Mouse (Mus musculus) liver, embryonic 12.5 days (tissue): ENCODE results near the gene Ppm1n. TPM values are rescaled to one million over a fixed set of nuclear protein-coding genes. Genes with fewer than 3 reads are reported as not detected.

Source experiments
- ATAC-seq: fragments of 200-750 bp; cut with Nextera tagmentation; 2 replicates; pipeline ENCODE4 v1.8.0; 2017; ENCODE audit warnings: moderate number of reproducible peaks, mild to moderate bottlenecking, moderate library complexity
- H3K27ac ChIP-seq: fragments of 300-500 bp; sonication (generic); 2 replicates; pipeline ENCODE4 v1.5.1; 2016; ENCODE audit warnings: mild to moderate bottlenecking
- H3K27me3 ChIP-seq: fragments of 300-500 bp; sonication (generic); replicated peaks from 2 replicates; pipeline ENCODE4 v1.6.1; 2016; ENCODE audit warnings: mild to moderate bottlenecking, moderate library complexity
- H3K36me3 ChIP-seq: fragments of 300-500 bp; sonication (generic); 2 replicates; pipeline ENCODE4 v1.6.1; 2016; ENCODE audit warnings: mild to moderate bottlenecking, moderate library complexity
- H3K4me1 ChIP-seq: fragments of 300-500 bp; sonication (generic); 2 replicates; pipeline ENCODE4 v1.6.1; 2016
- H3K4me2 ChIP-seq: fragments of 300-500 bp; sonication (generic); 2 replicates; pipeline ENCODE4 v1.6.1; 2016; ENCODE audit warnings: mild to moderate bottlenecking, moderate library complexity
- H3K4me3 ChIP-seq: fragments of 300-500 bp; sonication (generic); 2 replicates; pipeline ENCODE4 v1.5.1; 2016; ENCODE audit warnings: mild to moderate bottlenecking, moderate library complexity
- H3K9ac ChIP-seq: fragments of 300-500 bp; sonication (generic); 2 replicates; pipeline ENCODE4 v1.6.1; 2016; ENCODE audit warnings: mild to moderate bottlenecking, moderate library complexity
- H3K9me3 ChIP-seq: fragments of 300-500 bp; sonication (generic); replicated peaks from 2 replicates; pipeline ENCODE4 v1.6.1; 2016; ENCODE audit warnings: mild to moderate bottlenecking, moderate library complexity
- WGBS: fragments of 180-500 bp; shearing (Covaris S2); methylation state at CpG from one replicate; pipeline ENCODE4 v1.1.7; 2016; ENCODE audit not compliant: insufficient replicate concordance; 5-methylcytosine and 5-hydroxymethylcytosine counted together
- polyA plus RNA-seq: library from polyadenylated mRNA; unstranded; fragments of >200 nt; fragmentation: Nextera tagmentation; extraction: Ambion mirVana; gene quantifications from 2 replicates; pipeline ENCODE4 v1.2.1, GENCODE M21; 2016

The Ppm1n gene
- polyA plus RNA-seq, 1 experiment from 2014 or later: not detected

DNA sequence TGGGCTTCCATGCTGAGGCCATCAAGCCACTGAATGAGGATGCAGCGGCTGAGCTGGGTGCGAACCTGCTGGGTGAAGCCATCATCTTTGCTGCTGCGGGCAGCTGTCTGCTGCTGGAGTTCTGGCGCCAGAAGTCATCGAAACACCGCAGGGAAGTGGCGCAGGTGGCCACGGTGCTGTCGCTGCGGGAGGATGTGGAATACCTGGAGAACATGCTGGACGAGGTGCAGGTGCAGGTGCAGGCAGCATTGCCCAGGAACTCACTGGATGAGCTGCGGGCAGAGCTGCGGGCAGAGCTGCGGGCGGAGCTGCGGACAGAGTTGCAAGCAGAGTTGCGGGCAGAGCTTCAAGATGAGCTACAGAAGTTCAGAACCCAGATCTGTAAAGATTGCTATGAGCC is 24.5 kb downstream of the Ppm1n start:
- peaks cover 58% of the 10 kb centered on the region for H3K36me3 ChIP-seq
- no peak overlapping the region for H3K27ac ChIP-seq
- no peak overlapping the region for H3K4me3 ChIP-seq
- no peak overlapping the region for H3K9ac ChIP-seq
- 86% methylated on average over 17 of the region's 17 CpGs for WGBS
- peaks cover 47% of the 10 kb centered on the region for H3K4me1 ChIP-seq
- no peaks in the 10 kb centered on the region for H3K27me3 ChIP-seq
- H3K4me2 ChIP-seq: no peak overlapping the region
- no peaks in the 10 kb centered on the region for H3K9me3 ChIP-seq
- ATAC-seq: no peak

DNA sequence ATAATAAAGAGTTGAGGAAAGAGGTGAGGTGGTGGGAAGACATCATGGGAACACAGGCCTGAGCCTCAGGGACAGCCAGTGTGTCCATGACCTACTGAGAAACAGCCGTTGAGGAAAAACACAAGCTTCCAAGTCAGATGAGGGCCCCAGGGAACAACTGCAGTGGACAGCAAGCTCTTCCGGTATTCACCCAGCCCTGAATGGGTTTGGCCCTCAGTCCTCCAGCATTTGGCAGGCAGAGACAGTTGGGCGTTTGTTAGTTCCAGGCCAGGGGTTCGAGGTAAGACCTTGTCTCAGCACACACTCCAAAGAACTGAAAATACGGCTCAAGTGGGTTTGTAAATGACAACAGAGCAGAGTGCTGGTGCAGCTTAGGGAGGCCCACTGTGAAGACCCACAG is 26.4 kb downstream of the Ppm1n start:
- H3K27ac ChIP-seq: peak overlapping the region; percentile 57
- no peak overlapping the region for H3K4me3 ChIP-seq
- peaks cover 39% of the 10 kb centered on the region for H3K36me3 ChIP-seq
- no peaks in the 10 kb centered on the region for H3K9me3 ChIP-seq
- H3K27me3 ChIP-seq: no peaks in the 10 kb centered on the region
- ATAC-seq: no peak
- WGBS: 61% methylated on average over 5 of the region's 5 CpGs
- H3K4me1 ChIP-seq: peaks cover 36% of the 10 kb centered on the region
- H3K4me2 ChIP-seq: no peak overlapping the region
- H3K9ac ChIP-seq: no peak overlapping the region

DNA sequence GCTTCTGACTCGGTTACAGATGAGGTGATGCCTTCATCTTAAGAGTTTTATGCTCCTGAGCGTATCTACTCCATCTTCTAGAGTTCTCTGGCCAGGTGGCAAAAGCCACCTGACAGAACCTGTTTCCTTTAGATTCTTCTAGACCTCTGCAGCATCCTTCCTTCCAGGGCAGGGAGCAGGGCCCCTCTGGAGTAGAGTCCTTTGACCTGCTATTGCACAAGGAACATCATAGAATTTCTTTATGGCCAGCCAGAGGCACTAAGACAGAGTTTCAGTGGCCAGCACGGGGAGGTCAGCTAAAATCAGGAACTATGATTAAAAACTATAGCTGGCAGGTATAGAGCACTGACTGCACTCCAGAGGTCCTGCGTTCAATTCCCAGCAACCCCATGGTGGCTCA is 27.8 kb downstream of the Ppm1n start:
- H3K4me3 ChIP-seq: no peak overlapping the region
- no peak overlapping the region for H3K27ac ChIP-seq
- no peaks in the 10 kb centered on the region for H3K27me3 ChIP-seq
- no peaks in the 10 kb centered on the region for H3K9me3 ChIP-seq
- no peak overlapping the region for H3K9ac ChIP-seq
- peaks cover 33% of the 10 kb centered on the region for H3K36me3 ChIP-seq
- peaks cover 29% of the 10 kb centered on the region for H3K4me1 ChIP-seq
- H3K4me2 ChIP-seq: no peak overlapping the region
- WGBS: 69% methylated on average over 4 of the region's 4 CpGs
- no peak for ATAC-seq

DNA sequence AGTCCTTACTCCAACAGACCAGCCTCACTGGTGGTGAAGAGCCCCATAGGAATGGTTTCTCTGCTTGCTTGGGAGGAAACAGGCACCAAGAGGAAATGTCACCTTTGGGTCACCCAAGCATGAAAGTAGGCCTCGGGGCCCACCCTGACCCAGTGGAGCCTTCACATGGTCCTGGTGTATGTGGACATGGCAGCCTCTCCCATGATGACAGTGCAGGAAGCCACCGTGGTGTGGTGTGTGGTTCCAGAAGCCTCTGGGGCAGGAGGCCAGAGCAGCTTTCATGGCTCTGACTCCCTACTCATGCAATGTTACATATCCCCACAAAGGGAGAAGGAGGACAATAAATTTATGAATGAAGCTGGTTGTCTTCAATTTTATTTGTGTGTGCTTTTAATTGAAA is 32.4 kb downstream of the Ppm1n start:
- no peak for ATAC-seq
- H3K27ac ChIP-seq: peak overlapping the region; percentile 73
- no peaks in the 10 kb centered on the region for H3K9me3 ChIP-seq
- peak overlapping the region; percentile 28 for H3K9ac ChIP-seq
- H3K27me3 ChIP-seq: no peaks in the 10 kb centered on the region
- 68% methylated on average over 2 of the region's 2 CpGs for WGBS
- H3K4me3 ChIP-seq: no peak overlapping the region
- H3K4me1 ChIP-seq: peaks cover 58% of the 10 kb centered on the region
- H3K36me3 ChIP-seq: peaks cover 31% of the 10 kb centered on the region
- peak overlapping the region; percentile 42; the same call in 1 of the 2 replicates for H3K4me2 ChIP-seq

DNA sequence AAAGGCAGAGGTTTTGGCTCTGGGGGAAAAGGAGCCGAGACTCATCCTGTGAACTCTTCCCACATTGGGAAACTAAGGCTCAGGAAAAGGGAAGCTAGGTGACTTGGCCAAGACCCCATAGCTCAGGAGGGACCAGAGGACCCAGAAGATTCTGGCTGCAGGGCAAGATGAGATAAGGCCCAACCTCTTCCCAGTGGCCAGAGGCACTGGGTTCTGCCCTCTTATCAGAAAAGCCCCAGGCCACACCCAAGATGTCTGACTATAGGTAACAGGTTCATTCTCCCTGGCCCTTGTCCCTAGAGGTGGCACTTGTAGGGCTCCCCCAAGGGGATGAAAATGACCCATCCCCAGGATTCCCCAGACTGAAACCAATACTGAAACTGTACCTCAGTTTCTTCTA is 33.0 kb downstream of the Ppm1n start:
- 76% methylated on average over 1 of the region's 1 CpGs for WGBS

DNA sequence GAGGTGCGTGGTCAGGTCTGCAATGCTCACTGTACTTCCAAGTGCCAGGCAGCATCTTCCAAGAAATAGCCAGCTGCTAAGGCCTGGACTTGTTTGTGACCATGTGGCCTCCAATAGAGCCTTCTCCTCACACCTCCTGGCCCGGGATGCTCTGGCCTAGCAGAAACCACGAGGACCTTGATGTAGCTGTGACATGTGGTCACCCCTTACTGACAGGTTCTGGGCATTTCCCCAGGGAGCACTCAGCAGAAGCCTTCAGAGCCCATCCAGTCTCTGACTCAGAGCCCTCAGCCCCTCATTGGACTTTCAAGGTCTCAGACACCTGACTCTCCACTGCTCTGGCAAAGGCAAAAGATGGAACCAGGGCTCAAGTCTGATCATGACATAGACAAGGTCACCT is 34.8 kb downstream of the Ppm1n start:
- 70% methylated on average over 3 of the region's 3 CpGs for whole genome bisulfite sequencing
- Histone ChIP-seq H3K4me1 (peaks cover 72% of the 10 kb centered on the region), H3K27ac (peak overlapping the region; percentile 73), H3K27me3 (no peaks in the 10 kb centered on the region), H3K9me3 (no peaks in the 10 kb centered on the region), H3K4me3 (no peak overlapping the region), H3K9ac (no peak overlapping the region; the same call in 1 of the 2 replicates), H3K36me3 (peaks cover 42% of the 10 kb centered on the region), H3K4me2 (no peak overlapping the region)
- ATAC-seq: no peak

More for the DNA sequence above, 33.0 kb downstream of the Ppm1n start:
- ATAC-seq: peak; percentile 85
- H3K27me3 ChIP-seq: no peaks in the 10 kb centered on the region
- peak overlapping the region; percentile 73 for H3K27ac ChIP-seq
- peak overlapping the region; percentile 28 for H3K9ac ChIP-seq
- no peaks in the 10 kb centered on the region for H3K9me3 ChIP-seq
- H3K4me2 ChIP-seq: peak overlapping the region; percentile 42
- H3K4me1 ChIP-seq: peaks cover 60% of the 10 kb centered on the region
- H3K36me3 ChIP-seq: peaks cover 31% of the 10 kb centered on the region
- H3K4me3 ChIP-seq: no peak overlapping the region

DNA sequence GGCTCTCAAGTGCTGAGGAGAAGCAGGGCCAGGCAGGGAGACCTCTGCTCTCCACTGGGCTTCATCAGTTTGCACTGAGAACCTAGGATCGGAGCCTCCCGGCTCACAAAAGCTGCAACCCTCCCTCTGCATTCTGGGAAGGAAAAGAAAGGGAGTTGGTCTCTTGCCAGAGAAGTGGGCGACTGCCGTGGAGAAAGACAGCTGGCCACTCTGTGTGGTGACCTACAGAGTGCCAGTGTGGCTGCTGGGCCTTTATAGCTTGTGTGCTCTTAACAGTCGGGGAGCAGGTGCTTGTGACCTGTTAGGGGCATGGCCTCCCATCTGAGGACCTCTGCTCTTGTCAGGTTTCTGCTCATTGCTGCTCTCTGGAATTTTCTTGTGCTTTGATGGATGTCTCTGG is 36.0 kb downstream of the Ppm1n start:
- Histone ChIP-seq H3K4me1 (peaks cover 84% of the 10 kb centered on the region), H3K9ac (peak overlapping the region; percentile 18), H3K9me3 (no peaks in the 10 kb centered on the region), H3K27me3 (no peaks in the 10 kb centered on the region), H3K4me2 (no peak overlapping the region), H3K36me3 (peaks cover 42% of the 10 kb centered on the region), H3K4me3 (no peak overlapping the region), H3K27ac (peak overlapping the region; percentile 53)
- no peak for ATAC-seq
- 83% methylated on average over 5 of the region's 5 CpGs for WGBS

DNA sequence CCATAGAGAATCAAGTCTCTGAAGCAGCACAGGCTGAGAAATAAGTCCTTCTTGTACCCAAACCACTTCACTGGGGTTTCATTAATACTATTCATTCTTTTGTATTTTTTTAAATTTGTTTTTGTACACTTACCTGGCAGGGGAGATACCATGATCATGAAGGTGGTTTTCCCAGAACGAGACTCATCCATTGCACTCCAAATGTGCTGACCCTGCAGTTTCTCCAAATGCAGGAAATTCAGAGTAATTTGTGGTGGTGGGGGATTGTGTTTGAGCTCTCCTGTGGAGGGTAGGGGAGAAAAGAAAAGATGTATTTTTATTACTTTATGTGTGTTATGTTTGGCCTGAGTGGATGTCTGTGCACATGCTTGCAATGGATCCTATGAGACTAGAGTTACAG is 37.9 kb downstream of the Ppm1n start:
- no peak overlapping the region for H3K4me3 ChIP-seq
- peaks cover 35% of the 10 kb centered on the region for H3K36me3 ChIP-seq
- peak overlapping the region; percentile 88; the same call in 1 of the 2 replicates for H3K27ac ChIP-seq
- no peaks in the 10 kb centered on the region for H3K27me3 ChIP-seq
- H3K9me3 ChIP-seq: no peaks in the 10 kb centered on the region
- 89% methylated on average over 1 of the region's 1 CpGs for WGBS
- ATAC-seq: no peak
- H3K4me1 ChIP-seq: peaks cover 95% of the 10 kb centered on the region
- H3K9ac ChIP-seq: no peak overlapping the region
- H3K4me2 ChIP-seq: no peak overlapping the region

DNA sequence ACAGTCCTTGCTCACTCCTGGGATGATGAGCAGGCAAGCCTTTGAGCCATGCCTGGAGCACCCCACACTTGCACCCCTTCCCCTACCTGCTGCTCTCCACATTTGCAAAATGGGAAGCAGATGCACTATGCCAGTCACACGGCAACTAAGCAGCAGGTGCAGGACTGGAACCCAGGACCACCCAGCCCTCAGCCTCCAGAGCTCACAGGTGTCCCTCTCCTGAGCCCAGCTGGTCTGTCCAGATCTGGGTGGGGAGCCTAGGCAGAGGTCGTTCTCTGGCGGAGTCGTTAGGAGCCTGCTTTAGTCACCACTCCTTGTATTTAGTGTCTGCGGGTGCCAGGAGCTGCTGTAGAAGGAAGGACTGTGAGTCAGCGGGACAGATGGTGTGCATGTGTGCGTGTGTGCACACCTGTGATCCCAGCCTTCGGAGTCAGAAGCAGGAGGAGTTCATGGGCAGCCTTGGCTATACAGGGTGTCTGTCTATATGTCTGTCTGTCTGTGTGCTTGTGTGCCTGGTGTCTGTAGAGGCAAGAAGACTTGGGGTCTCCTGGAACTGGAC is 38.9 kb downstream of the Ppm1n start:
- 78% methylated on average over 8 of the region's 8 CpGs for WGBS
- peak overlapping the region; percentile 56 for H3K9ac ChIP-seq
- H3K36me3 ChIP-seq: peaks cover 31% of the 10 kb centered on the region
- H3K9me3 ChIP-seq: no peaks in the 10 kb centered on the region
- peak overlapping the region; percentile 88 for H3K27ac ChIP-seq
- no peak overlapping the region for H3K4me3 ChIP-seq
- H3K27me3 ChIP-seq: no peaks in the 10 kb centered on the region
- peak overlapping the region; percentile 57 for H3K4me2 ChIP-seq
- ATAC-seq: no peak
- peaks cover 95% of the 10 kb centered on the region for H3K4me1 ChIP-seq

DNA sequence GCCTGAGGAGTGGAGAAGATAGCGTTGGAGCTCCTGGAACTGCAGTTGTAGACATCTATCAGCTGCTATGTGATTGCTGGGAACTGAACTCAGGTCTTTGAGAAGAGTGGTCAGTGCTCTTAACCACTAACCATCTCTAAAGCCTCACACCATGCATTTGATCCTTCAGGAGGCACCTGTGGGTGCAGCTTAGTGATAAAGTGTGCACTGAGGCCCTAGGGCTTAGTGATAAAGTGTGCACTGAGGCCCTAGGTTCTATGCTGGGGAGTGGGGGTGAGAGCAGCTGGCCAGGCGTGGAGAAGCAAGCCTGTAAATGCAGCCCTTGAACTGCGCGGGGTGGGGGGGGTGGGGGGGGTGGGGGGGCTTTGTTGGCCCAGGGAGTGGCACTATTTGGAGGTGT is 39.9 kb downstream of the Ppm1n start:
- peak overlapping the region; percentile 18 for H3K4me3 ChIP-seq
- H3K27me3 ChIP-seq: no peaks in the 10 kb centered on the region
- peak overlapping the region; percentile 88 for H3K27ac ChIP-seq
- H3K4me1 ChIP-seq: peaks cover 95% of the 10 kb centered on the region
- peak; percentile 90 for ATAC-seq
- WGBS: 35% methylated on average over 4 of the region's 4 CpGs
- peak overlapping the region; percentile 56 for H3K9ac ChIP-seq
- H3K4me2 ChIP-seq: peak overlapping the region; percentile 57
- H3K9me3 ChIP-seq: no peaks in the 10 kb centered on the region
- peaks cover 21% of the 10 kb centered on the region for H3K36me3 ChIP-seq

DNA sequence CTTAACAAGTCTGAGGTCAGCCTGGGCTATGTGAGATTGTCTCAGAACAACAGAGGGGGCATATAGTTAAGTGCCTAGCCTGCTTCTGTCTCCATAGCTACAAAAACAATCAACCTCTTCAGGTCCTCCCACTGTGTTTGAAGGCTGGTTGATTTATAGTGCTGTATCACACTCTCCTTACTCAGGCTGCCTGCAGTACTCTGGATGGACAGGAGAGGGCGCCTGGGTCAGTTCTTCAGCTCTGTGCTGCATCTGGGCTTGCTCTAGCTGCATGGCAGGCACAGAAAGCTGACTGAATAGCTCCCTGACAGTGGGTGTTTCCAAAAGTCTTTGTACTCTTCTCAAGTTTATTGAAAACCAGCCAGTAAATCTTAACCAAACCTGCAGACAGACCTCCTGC is 40.4 kb downstream of the Ppm1n start:
- peak; percentile 88 for ATAC-seq
- H3K27me3 ChIP-seq: no peaks in the 10 kb centered on the region
- H3K4me1 ChIP-seq: peaks cover 95% of the 10 kb centered on the region
- peaks cover 16% of the 10 kb centered on the region for H3K36me3 ChIP-seq
- peak overlapping the region; percentile 88 for H3K27ac ChIP-seq
- no peaks in the 10 kb centered on the region for H3K9me3 ChIP-seq
- WGBS: 0% methylated on average over 1 of the region's 1 CpGs
- H3K4me3 ChIP-seq: peak overlapping the region; percentile 18; the same call in 1 of the 2 replicates
- peak overlapping the region; percentile 56 for H3K9ac ChIP-seq
- peak overlapping the region; percentile 57 for H3K4me2 ChIP-seq

DNA sequence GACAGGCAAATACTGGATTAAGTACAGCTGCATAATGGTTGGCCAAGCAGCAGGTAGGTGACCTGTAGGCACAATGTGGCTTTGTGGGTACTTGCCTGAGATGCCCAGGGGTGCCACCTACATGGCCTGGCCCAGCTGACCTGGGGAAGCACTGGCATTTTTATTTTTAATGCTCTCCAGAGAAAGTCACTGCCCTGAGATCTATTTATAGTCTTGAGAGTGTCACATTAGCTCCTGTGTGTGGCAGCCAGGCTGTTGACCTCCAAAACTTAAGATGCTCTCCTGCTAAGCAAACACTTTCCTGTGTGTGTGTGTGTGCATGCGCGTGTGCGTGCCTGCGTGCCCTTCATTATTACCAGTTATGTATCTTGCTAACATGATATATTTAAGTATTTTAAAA is 41.5 kb downstream of the Ppm1n start:
- Histone ChIP-seq H3K27me3 (no peaks in the 10 kb centered on the region), H3K4me3 (no peak overlapping the region), H3K9ac (no peak overlapping the region), H3K4me1 (peaks cover 84% of the 10 kb centered on the region), H3K4me2 (no peak overlapping the region), H3K9me3 (no peaks in the 10 kb centered on the region), H3K27ac (peak overlapping the region; percentile 88), H3K36me3 (peaks cover 22% of the 10 kb centered on the region)
- ATAC-seq: no peak
- 95% methylated on average over 4 of the region's 4 CpGs for WGBS

DNA sequence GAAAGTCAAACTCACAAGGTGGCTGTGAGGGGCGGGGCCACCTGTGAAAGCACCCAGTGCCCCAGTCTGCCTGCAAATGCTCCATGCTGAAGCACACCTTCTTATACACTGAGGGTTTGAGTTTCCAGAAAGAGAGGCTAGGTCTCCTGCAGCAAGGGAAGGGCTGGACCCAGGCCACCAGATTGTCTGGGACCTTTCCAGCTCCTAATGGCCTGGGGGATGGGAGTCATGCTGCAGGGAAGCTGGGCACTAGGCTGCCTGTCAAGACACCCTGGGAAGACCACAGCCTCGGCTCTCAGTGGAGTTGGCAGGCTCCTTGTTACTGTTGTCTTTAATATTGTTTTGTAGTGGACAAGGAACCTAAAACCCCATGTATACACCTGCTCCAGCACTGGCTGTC is 43.5 kb downstream of the Ppm1n start:
- no peak for ATAC-seq
- 79% methylated on average over 2 of the region's 2 CpGs for WGBS
- Histone ChIP-seq H3K4me3 (no peak overlapping the region), H3K9me3 (no peaks in the 10 kb centered on the region), H3K4me2 (no peak overlapping the region), H3K27ac (peak overlapping the region; percentile 54), H3K9ac (peak overlapping the region; percentile 9; the same call in 1 of the 2 replicates), H3K36me3 (peaks cover 42% of the 10 kb centered on the region), H3K27me3 (no peaks in the 10 kb centered on the region), H3K4me1 (peaks cover 87% of the 10 kb centered on the region)
